Mouse (Mus musculus) ovary, adult 18-20 months (tissue): Measurements from ENCODE around the gene Ttc28.

Experiments used
- DNase-seq: peaks from one replicate; pipeline ENCODE4 v3.0.0; 2022; ENCODE audit warnings: low spot score, mixed read lengths

Gene Ttc28

GRCm38 (mm10) chr5:111175410-111175809 lies 295.8 kb downstream of the Ttc28 start:
- no peak for DNase-seq

DNA sequence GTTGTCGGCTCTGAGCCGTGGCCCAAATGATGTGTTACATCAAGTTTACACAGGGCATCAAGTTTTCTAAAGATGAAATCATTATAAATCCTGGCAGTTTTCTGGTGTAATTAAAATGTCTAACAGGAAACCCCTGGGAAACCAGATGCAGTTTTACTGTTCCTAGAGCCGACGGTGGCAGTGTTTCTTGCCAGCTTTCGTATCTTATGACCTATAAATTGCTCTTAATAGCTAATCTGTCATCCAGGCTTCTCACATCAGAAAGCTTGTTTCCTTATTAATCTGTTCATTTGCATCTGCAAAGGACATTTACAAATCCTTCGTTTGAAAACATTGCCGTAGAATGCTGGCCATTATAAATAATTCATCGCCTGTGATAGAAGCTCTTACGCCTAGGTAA lies 296.2 kb downstream of the Ttc28 start:
- no peak for DNase-seq

DNA sequence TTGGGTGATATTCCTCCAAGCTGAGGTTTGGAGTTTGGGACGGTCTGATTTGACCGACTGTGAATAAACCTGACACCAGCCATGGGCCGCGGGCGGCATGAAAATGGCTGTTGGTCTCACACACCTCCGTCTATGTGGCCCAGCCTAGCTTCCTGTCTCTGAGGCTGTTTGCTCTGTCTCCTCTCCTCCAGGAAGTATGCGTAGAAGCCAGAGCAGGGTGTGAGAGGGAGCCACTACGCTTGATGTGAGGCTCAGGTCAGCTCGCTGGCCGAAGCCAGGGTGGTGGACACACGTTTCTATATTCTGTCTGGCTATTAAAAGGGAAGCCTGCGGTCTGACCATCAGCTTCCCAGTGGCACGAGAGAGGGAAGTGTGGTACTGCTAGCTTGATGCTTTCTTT lies 296.8 kb downstream of the Ttc28 start:
- DNase-seq: no peak

GRCm38 (mm10) chr5:111178324-111179076 lies 298.9 kb downstream of the Ttc28 start:
- DNase-seq: no peak

DNA sequence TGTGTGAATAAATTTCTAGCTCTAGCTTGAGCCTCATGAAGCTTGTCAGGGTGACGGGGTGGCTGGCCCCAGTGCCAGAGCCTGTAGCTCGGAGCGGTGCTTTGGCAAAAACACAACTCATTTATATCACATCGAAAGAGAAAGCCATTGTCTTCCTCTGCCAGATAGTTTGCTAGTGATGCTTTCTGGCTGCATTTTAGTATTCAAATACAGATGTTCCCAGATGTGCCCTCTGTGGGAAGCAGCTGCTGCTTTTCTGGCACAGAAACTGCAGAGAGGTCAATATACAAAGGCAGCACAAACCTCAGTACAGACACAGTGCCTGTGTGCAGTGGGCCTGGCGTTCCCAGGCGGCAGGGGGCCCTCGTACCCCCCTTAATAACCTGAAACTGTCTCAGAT lies 300.0 kb downstream of the Ttc28 start:
- DNase-seq: no peak

GRCm38 (mm10) chr5:111180091-111181053 lies 300.8 kb downstream of the Ttc28 start:
- no peak for DNase-seq

- DNase-seq: no peak
These were observed 301.8 kb downstream of the Ttc28 start for GRCm38 (mm10) chr5:111181204-111181912.

DNA sequence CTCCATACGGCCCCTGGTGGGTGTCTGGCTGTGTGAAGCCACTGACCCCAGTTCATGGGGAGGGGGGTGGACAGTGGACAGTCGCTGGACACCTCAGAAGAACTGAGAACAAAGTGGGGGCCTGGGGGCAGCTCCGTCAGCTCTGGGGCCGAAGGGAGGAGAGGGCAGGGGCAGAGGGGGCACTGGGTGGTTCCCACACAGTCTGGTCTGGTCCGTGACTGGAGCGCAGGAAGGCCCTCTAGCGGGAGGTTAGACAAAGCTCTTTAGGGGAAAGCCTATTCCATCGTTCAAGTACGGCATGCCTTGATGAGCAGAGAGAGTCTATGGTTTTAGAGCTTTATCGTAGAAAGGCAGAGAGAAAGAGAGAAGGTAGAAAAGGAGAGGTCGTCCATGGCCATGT lies 307.0 kb downstream of the Ttc28 start:
- DNase-seq: no peak

GRCm38 (mm10) chr5:111191972-111192371 lies 312.4 kb downstream of the Ttc28 start:
- DNase-seq: no peak

DNA sequence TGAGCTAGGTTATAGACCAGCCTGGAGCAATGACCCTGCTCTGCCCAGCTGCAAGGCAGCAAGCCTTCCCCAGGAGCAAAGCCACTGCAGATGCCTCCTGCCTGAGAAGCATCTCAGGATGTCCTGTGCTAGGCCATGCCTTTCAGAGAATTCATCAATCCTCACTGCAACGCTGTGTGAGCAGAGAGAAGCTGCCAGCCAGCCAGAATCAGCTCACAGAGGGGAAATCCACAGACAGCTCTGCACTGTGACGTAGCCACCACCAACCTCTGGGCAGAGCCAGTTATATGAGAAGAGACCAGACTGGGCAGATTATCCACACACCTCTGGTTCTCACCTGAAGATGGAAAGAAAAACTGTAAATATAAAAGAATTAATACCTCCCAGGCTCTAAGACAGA lies 315.2 kb downstream of the Ttc28 start:
- no peak for DNase-seq

DNA sequence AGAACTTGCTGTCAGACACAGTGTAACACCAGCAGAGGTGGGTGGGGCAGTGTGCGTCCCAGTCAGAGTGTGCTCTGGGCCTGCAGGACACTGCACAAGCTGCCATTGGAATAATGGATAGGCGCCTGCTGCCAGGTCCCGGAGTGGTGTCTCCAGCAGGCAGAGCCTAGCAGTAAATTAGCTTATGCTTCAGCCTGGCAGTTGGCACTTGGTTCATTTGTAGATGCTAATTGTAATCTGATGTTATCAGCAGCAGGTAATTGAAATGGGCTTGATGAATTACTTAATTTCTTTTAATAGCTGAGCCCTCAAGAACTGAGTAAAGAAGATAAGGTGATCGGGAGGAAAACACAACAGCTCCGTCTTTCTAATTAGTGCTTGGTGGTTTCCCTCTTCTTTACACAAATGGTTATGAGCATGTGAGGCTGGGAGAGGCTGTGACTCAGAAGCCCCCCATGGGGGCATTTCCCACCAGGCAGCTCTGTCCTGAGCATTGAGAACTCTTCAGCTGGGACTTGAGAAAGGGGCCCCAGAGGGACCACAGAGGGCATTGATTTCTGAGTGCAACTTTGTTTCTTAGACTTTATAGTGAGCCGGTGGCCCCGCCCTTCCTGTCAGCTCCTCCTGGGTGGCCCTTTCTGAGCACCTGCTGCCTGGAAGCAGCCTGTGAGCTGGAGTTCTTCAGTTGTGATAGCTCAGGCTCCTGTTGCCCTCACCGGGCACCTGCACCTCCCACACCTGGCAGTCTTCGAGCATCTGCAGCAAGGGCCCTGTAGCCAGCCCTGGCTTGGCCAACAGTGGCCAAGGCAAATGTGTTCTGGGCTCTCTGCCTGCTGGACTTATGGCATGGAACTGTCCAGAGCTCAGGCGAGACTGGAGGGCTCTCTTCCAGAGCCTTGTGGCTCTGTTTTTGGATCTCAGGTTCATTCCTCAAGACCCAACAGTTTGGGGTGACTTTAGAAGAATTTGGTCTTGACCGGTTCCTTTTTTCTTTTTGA lies 316.2 kb downstream of the Ttc28 start:
- no peak for DNase-seq

GRCm38 (mm10) chr5:111197727-111198126 lies 318.1 kb downstream of the Ttc28 start:
- DNase-seq: no peak

GRCm38 (mm10) chr5:111200167-111200840 lies 320.7 kb downstream of the Ttc28 start:
- no peak for DNase-seq

- DNase-seq: no peak
These were observed 321.5 kb downstream of the Ttc28 start for GRCm38 (mm10) chr5:111200915-111201610.

- DNase-seq: no peak
These were observed 324.6 kb downstream of the Ttc28 start for GRCm38 (mm10) chr5:111204221-111204620.

GRCm38 (mm10) chr5:111204976-111205586 lies 325.5 kb downstream of the Ttc28 start:
- no peak for DNase-seq

DNA sequence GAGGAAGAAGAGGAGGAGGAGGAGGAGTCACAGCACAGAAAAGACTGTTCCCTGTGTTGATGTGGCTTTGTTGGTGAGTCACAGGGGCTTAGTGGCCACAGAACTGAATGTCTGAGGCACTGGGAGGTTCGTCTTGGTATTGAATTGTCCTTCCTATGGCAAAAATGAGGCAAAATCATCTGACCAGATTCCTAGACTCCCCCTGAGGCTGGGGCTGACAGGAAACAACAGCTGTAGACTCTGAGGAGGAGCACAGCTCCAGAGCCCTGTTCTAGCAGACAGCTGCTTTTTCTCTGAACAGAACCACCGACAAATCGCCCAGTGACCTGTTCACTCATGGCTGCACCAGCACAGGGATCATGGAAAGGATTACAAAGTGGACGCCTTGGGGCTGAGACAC lies 326.2 kb downstream of the Ttc28 start:
- no peak for DNase-seq

DNA sequence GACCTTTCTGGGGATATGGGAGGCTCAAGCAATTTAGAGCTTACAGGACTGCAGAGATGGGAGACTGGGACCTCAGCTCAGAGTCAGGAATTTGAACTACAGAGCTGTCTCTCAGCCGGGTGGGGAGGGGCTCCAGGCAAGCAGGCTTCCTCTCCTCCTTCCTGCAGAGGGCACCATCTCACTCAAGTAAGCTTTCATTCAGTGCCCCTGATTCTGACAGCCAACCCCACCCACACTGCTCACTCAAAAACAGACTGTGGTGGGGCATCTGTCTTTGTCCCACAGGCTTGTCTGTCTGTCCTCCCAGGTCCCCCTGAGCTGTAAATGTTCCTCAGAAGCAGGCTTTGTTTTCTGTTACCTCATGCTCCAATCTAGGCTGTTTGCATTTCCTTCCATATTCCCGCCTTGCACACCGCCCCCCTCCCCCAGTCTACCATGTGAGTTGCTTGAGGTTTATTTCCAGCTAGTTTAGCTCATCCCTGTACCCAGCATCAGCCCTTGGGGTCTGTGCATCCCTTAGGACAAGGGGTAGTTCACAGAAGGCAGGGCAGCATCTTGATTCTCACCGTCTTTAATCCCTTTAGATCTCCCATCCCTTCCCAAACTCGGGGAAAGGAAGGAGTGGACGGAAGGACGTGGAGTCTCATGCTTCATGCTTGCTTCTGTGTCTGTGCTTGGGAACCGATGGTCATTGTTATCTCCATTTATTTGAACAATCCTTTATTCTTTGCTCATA lies 328.5 kb downstream of the Ttc28 start:
- no peak for DNase-seq

DNA sequence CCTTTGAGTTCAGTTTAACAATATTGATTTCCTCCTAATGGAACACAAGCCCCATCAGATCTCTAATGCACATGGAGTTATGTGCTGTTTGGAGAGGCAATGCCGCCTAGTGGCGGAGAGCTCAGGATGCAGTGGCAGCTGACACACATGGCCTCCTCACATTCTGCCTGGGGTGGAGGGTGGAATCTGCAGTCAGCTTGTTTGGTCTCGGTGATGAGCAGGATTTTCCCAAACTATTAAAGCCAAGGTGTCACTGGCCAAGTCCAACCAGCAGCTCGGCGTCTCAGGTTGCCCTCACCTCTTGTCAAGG lies 329.0 kb downstream of the Ttc28 start:
- no peak for DNase-seq
